Mouse (Mus musculus): Measurements from ENCODE around the gene Wdr35. TPM values are rescaled to one million over a fixed set of nuclear protein-coding genes. Genes with fewer than 3 reads are reported as not detected.

The Wdr35 gene
- 1 to 10 TPM; 1.2 to 2.8 TPM for total RNA-seq (2023)

GRCm38 (mm10) chr12:8973820-8974465 is at the start of gene Wdr35:
Gene Wdr35 (plus strand): TSS chr12:8973892.

GRCm38 (mm10) chr12:8947714-8948464 is 25.8 kb upstream of the Wdr35 start, which contains the start of gene Matn3:
Gene Matn3 (plus strand): TSS chr12:8947929.

GRCm38 (mm10) chr12:9029888-9030723 is 56.4 kb downstream of the Wdr35 start, which contains the start of gene Ttc32:
Gene Ttc32 (plus strand): TSS chr12:9029997.

Other genes starting within 250 kb of the Wdr35 start
- gene Sdc1, start 202.6 kb upstream of the Wdr35 start, total RNA-seq (2023) = 10 to 100 TPM; 16.0 to 19.5 TPM
- gene Laptm4a, start 52.2 kb upstream of the Wdr35 start, total RNA-seq (2023) = 10 to 100 TPM; 99.0 to 99.7 TPM
- not detected for gene Matn3, start 26.0 kb upstream of the Wdr35 start, total RNA-seq (2023)
- gene Ttc32, start 56.1 kb downstream of the Wdr35 start, total RNA-seq (2023) = 10 to 100 TPM; 14.2 to 15.8 TPM

Measured in B cell, adult 67 days (primary cell).